Mouse (Mus musculus) limb, embryonic 11.5 days (tissue): ENCODE measurements around the gene Cdc42. TPM values are rescaled to one million over a fixed set of nuclear protein-coding genes. Genes with fewer than 3 reads are reported as not detected.

ENCODE experiments used
- ATAC-seq: fragments of 200-750 bp; cut with Nextera tagmentation; 2 replicates; pipeline ENCODE4 v1.8.0; 2017; ENCODE audit warnings: low read depth; ENCODE audit not compliant: insufficient number of reproducible peaks, low FRiP score, low TSS enrichment
- DNase-seq: peaks from one replicate; pipeline ENCODE4 v3.0.0-alpha.2; 2015; ENCODE audit warnings: low spot score
- H3K27ac ChIP-seq: fragments of 300-500 bp; sonication (generic); replicated peaks from 2 replicates; pipeline ENCODE4 v1.5.1; 2014; ENCODE audit warnings: low read depth, mild to moderate bottlenecking, low read length
- H3K27me3 ChIP-seq: fragments of 300-500 bp; sonication (generic); 2 replicates; pipeline ENCODE4 v1.6.1; 2014; ENCODE audit warnings: mild to moderate bottlenecking, low read length, mixed read lengths; ENCODE audit not compliant: control insufficient read depth, insufficient read depth
- H3K36me3 ChIP-seq: fragments of 300-500 bp; sonication (generic); 2 replicates; pipeline ENCODE4 v1.6.1; 2014; ENCODE audit warnings: mild to moderate bottlenecking, low read length, moderate library complexity, mixed read lengths; ENCODE audit not compliant: control insufficient read depth, insufficient read depth
- H3K4me1 ChIP-seq: fragments of 300-500 bp; sonication (generic); 2 replicates; pipeline ENCODE4 v1.6.1; 2014; ENCODE audit warnings: low read length, mixed read lengths; ENCODE audit not compliant: control insufficient read depth, insufficient read depth
- H3K4me2 ChIP-seq: fragments of 300-500 bp; sonication (generic); 2 replicates; pipeline ENCODE4 v1.6.1; 2014; ENCODE audit warnings: low read depth, mild to moderate bottlenecking, moderate library complexity; ENCODE audit not compliant: severe bottlenecking
- H3K4me3 ChIP-seq: fragments of 300-500 bp; sonication (generic); 2 replicates; pipeline ENCODE4 v1.5.1; 2014; ENCODE audit warnings: low read depth, low read length
- H3K9ac ChIP-seq: fragments of 300-500 bp; sonication (generic); 2 replicates; pipeline ENCODE4 v1.6.1; 2014; ENCODE audit warnings: mild to moderate bottlenecking, low read length
- H3K9me3 ChIP-seq: fragments of 300-500 bp; sonication (generic); 2 replicates; pipeline ENCODE4 v1.6.1; 2016; ENCODE audit warnings: low read length; ENCODE audit not compliant: control insufficient read depth
- WGBS: fragments of 180-500 bp; shearing (Covaris S2); extraction: QIAGEN DNeasy Blood & Tissue Kit; methylation state at CpG from one replicate; pipeline ENCODE4 v1.1.7; 2014; 5-methylcytosine and 5-hydroxymethylcytosine counted together
- polyA plus RNA-seq: library from polyadenylated mRNA; unstranded; fragments of >200 nt; fragmentation: Nextera tagmentation; extraction: Ambion mirVana; gene quantifications from 2 replicates; pipeline ENCODE4 v1.2.1, GENCODE M21; 2014

The Cdc42 gene
- polyA plus RNA-seq, 1 experiment from 2014 or later, result 621 TPM

- Histone ChIP-seq H3K36me3 (no peaks in the 10 kb centered on the region), H3K4me2 (no peak overlapping the region), H3K9ac (no peak overlapping the region), H3K27ac (no peak overlapping the region), H3K4me1 (no peaks in the 10 kb centered on the region), H3K9me3 (no peaks in the 10 kb centered on the region), H3K4me3 (no peak overlapping the region), H3K27me3 (no peaks in the 10 kb centered on the region; the same call in 1 of the 2 replicates)
- 89% methylated on average over 6 of the region's 6 CpGs for WGBS
- DNase-seq (no peak), ATAC-seq (no peak)
Observed at GRCm38 (mm10) chr4:137289701-137290100, 67.8 kb downstream of the Cdc42 start.

- no peaks in the 10 kb centered on the region for H3K36me3 ChIP-seq
- peaks cover 15% of the 10 kb centered on the region for H3K27me3 ChIP-seq
- H3K9ac ChIP-seq, result no peak overlapping the region
- peak; percentile 82 for DNase-seq
- no peak for ATAC-seq
- WGBS, result 1% methylated on average over 4 of the region's 4 CpGs
- no peaks in the 10 kb centered on the region for H3K9me3 ChIP-seq
- H3K27ac ChIP-seq, result no peak overlapping the region
- no peak overlapping the region for H3K4me2 ChIP-seq
- H3K4me1 ChIP-seq, result peaks cover 1% of the 10 kb centered on the region; the same call in 1 of the 2 replicates
- no peak overlapping the region for H3K4me3 ChIP-seq
Observed at GRCm38 (mm10) chr4:137287818-137288217, 69.7 kb downstream of the Cdc42 start.

GRCm38 (mm10) chr4:137287206-137287605 lies 70.3 kb downstream of the Cdc42 start:
- H3K27ac ChIP-seq, result no peak overlapping the region
- DNase-seq (no peak), ATAC-seq (no peak)
- 78% methylated on average over 13 of the region's 13 CpGs for WGBS
- no peak overlapping the region for H3K4me3 ChIP-seq
- peaks cover 21% of the 10 kb centered on the region for H3K27me3 ChIP-seq
- no peaks in the 10 kb centered on the region for H3K36me3 ChIP-seq
- no peaks in the 10 kb centered on the region for H3K9me3 ChIP-seq
- no peak overlapping the region for H3K9ac ChIP-seq
- peaks cover 5% of the 10 kb centered on the region; the same call in 1 of the 2 replicates for H3K4me1 ChIP-seq
- H3K4me2 ChIP-seq, result no peak overlapping the region

- WGBS, result 66% methylated on average over 8 of the region's 8 CpGs
- Histone ChIP-seq H3K4me3 (no peak overlapping the region), H3K9ac (no peak overlapping the region), H3K4me1 (peaks cover 5% of the 10 kb centered on the region; the same call in 1 of the 2 replicates), H3K27ac (no peak overlapping the region), H3K9me3 (no peaks in the 10 kb centered on the region), H3K36me3 (no peaks in the 10 kb centered on the region), H3K27me3 (peaks cover 26% of the 10 kb centered on the region), H3K4me2 (no peak overlapping the region)
- ATAC-seq (no peak), DNase-seq (no peak)
Observed at GRCm38 (mm10) chr4:137286662-137286953, 70.9 kb downstream of the Cdc42 start.

GRCm38 (mm10) chr4:137285876-137286661 lies 71.5 kb downstream of the Cdc42 start:
- no peak for ATAC-seq
- Histone ChIP-seq H3K9me3 (no peaks in the 10 kb centered on the region), H3K4me1 (peaks cover 5% of the 10 kb centered on the region; the same call in 1 of the 2 replicates), H3K9ac (no peak overlapping the region), H3K27me3 (peaks cover 27% of the 10 kb centered on the region), H3K4me3 (no peak overlapping the region), H3K27ac (no peak overlapping the region), H3K4me2 (no peak overlapping the region), H3K36me3 (no peaks in the 10 kb centered on the region)
- no peak for DNase-seq
- WGBS, result 75% methylated on average over 15 of the region's 15 CpGs

- Histone ChIP-seq H3K4me1 (peaks cover 7% of the 10 kb centered on the region), H3K9ac (no peak overlapping the region), H3K27ac (no peak overlapping the region), H3K4me3 (no peak overlapping the region), H3K36me3 (no peaks in the 10 kb centered on the region), H3K4me2 (no peak overlapping the region), H3K9me3 (no peaks in the 10 kb centered on the region), H3K27me3 (peaks cover 44% of the 10 kb centered on the region)
- no peak for ATAC-seq
- 9% methylated on average over 4 of the region's 4 CpGs for WGBS
- DNase-seq, result no peak
Observed at GRCm38 (mm10) chr4:137283407-137283732, 74.2 kb downstream of the Cdc42 start.

GRCm38 (mm10) chr4:137282584-137283406 lies 74.7 kb downstream of the Cdc42 start:
- ATAC-seq (no peak), DNase-seq (no peak)
- Histone ChIP-seq H3K9ac (no peak overlapping the region), H3K4me1 (peaks cover 10% of the 10 kb centered on the region), H3K4me2 (no peak overlapping the region), H3K27ac (no peak overlapping the region), H3K9me3 (no peaks in the 10 kb centered on the region), H3K36me3 (no peaks in the 10 kb centered on the region), H3K27me3 (peaks cover 50% of the 10 kb centered on the region), H3K4me3 (no peak overlapping the region)
- WGBS, result 12% methylated on average over 17 of the region's 17 CpGs

- no peak overlapping the region for H3K4me3 ChIP-seq
Observed at GRCm38 (mm10) chr4:137282122-137282521, 75.4 kb downstream of the Cdc42 start.

More at GRCm38 (mm10) chr4:137282122-137282521, 75.4 kb downstream of the Cdc42 start:
- Histone ChIP-seq H3K27me3 (peaks cover 57% of the 10 kb centered on the region), H3K9me3 (no peaks in the 10 kb centered on the region), H3K9ac (no peak overlapping the region), H3K36me3 (no peaks in the 10 kb centered on the region), H3K4me2 (no peak overlapping the region), H3K27ac (no peak overlapping the region), H3K4me1 (peaks cover 13% of the 10 kb centered on the region)
- WGBS, result 82% methylated on average over 5 of the region's 5 CpGs
- no peak for DNase-seq
- ATAC-seq, result no peak
